Mouse (Mus musculus): ENCODE data around the gene Pafah2.

DNA sequence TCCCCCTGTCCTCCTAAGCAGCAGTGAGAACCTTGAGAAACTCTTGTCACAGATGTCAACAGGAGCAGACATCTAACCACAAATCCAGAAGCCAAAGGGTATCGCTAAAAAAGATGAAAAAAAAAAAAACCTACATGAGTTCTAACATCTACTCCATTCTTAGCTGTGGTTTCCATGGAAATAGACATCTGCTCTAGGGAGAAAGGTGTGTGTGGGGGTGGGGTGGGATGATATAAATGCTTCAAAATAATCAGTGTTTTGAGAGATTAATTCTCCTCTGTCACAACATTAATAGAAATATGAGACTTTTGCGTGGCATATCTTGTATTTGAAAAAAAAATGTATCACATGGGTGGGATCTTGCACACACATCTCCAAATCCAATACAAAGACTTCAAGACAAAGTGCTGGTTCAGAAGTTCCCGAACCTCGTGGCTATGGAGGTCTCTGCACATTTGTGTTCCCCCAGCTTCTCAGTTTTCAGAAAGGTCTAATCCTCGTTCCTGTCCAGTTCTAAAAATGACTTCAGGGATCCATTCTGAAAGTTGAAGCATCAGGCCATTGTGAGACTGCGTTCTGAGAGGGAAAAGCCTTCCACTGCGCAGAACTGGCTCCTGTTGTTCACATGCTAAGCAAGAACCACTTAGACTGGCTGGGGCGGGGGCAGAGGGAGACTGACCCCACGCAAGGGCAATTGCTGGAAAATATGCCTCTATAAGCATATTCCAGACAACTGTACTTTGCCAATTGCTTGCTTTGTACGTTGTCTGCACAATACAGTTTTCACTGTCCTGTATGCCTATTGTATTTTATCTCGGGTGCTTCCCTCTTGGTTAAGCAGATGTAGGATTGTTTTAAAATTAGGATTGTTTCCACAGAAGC is 70.5 kb downstream of the Pafah2 start:
- TF ChIP-seq GATA1 (IDR thresholded peaks at IDR 0.05; ENCODE audit: low read length) = no peak
- no peak for TF ChIP-seq TAL1 (IDR thresholded peaks at IDR 0.05; ENCODE audit: low read length)

Data from erythroblast, embryonic 14.5 days (primary cell).